ENCODE assay signal across 20 mouse cellular contexts in the genomic region with DNA sequence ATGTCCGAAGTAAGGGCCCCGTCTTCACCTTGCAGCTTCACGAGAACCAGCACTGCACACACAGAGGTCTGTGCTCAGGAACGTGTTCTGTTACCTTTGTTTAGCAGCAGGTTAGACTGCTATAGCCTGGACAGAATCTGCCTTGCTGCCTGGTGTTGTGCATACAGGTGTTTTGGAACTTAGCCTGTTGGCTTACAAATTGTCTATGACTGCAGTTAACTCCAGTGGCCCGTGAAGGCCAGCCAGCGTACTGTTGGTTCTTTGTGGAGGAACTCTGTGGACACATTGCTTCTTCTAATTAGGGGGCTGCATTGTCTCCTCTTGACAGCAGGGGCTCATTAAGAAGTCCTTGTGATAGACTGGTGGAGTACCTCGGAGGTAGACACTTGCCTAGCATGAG. TPM values are rescaled to one million over a fixed set of nuclear protein-coding genes. Genes with fewer than 3 reads are reported as not detected.
DNase-seq lines count a peak whose midpoint lies in the region; ATAC-seq lines count a peak whose summit lies in the region.
"Had no signal": no experiment of that assay in that cellular context is flagged by ENCODE, and none has a peak within 500 bp of the region (broad histone marks: within the 10 kb centered on the region; RNA-seq: fewer than 3 reads in every experiment).

No protein-coding gene starts in this region.

- H3K4me3 ChIP-seq in kidney, embryonic 14.5 days (ENCODE audit: low read length), result no peak overlapping the region
- H3K4me3 ChIP-seq in kidney, embryonic 16.5 days (ENCODE audit: low read length), result no peak overlapping the region
- H3K4me3 ChIP-seq: embryonic facial prominence, embryonic 12.5 days; forebrain, embryonic 12.5 days; hindbrain, embryonic 12.5 days had no signal

- no peak overlapping the region for H3K4me2 ChIP-seq in kidney, embryonic 14.5 days (replicated peaks; ENCODE audit: low read depth, low read length)
- no peak overlapping the region for H3K4me2 ChIP-seq in kidney, embryonic 16.5 days (replicated peaks; ENCODE audit: low read depth, low read length)
- H3K4me2 ChIP-seq: embryonic facial prominence, embryonic 12.5 days; forebrain, embryonic 12.5 days; hindbrain, embryonic 12.5 days had no signal

- H3K27ac ChIP-seq in kidney, embryonic 14.5 days (ENCODE audit: low read depth, low read length), result no peak overlapping the region
- H3K27ac ChIP-seq in kidney, embryonic 16.5 days (ENCODE audit: low read length), result 0 out of 2 replicates have a peak overlapping the region, but pooled peaks have one; percentile 20
- H3K27ac ChIP-seq: embryonic facial prominence, embryonic 12.5 days; forebrain, embryonic 12.5 days; hindbrain, embryonic 12.5 days had no signal

- DNase-seq in kidney, adult 11 months, result peak; percentile 61
- DNase-seq in kidney, postnatal 25 days, result peak; percentile 56 to 69
- peak; percentile 33 for DNase-seq in retina, postnatal 1 day
- DNase-seq in lung, adult 18-20 months, result no peak
- DNase-seq in ovary, postnatal 10 days (ENCODE audit: low spot score), result no peak
- DNase-seq in lung, postnatal 10 days, result no peak
- DNase-seq: adrenal gland, postnatal 14 days; cerebellum, adult 11-12 months; cerebellum, adult 9-10 months; cerebellum, postnatal 25 days; gastrocnemius, postnatal 10 days; heart, postnatal 10 days; heart, postnatal 4 days had no signal

- 70% methylated on average over 7 of the region's 7 CpGs for WGBS in kidney, embryonic 14.5 days
- WGBS in kidney, embryonic 16.5 days, result 63% methylated on average over 7 of the region's 7 CpGs

- H3K27me3 ChIP-seq in kidney, embryonic 14.5 days (ENCODE audit: control insufficient read depth, insufficient read depth, low read length), result peaks cover 5% of the 10 kb centered on the region; the same call in 1 of the 2 replicates
- H3K27me3 ChIP-seq in kidney, embryonic 16.5 days (ENCODE audit: insufficient read depth, low read length), result peaks cover 12% of the 10 kb centered on the region; the same call in 1 of the 2 replicates

- no peaks in the 10 kb centered on the region for H3K36me3 ChIP-seq in kidney, embryonic 14.5 days (ENCODE audit: control insufficient read depth, insufficient read depth, low read length)
- H3K36me3 ChIP-seq in kidney, embryonic 16.5 days (ENCODE audit: insufficient read depth, low read length), result no peaks in the 10 kb centered on the region
- H3K36me3 ChIP-seq: embryonic facial prominence, embryonic 12.5 days; forebrain, embryonic 12.5 days; hindbrain, embryonic 12.5 days had no signal

- no peak for ATAC-seq in kidney, embryonic 14.5 days (ENCODE audit: low FRiP score, low TSS enrichment)
- no peak for ATAC-seq in kidney, embryonic 16.5 days (ENCODE audit: low FRiP score, low TSS enrichment)
- ATAC-seq: forebrain, embryonic 16.5 days had no signal

- no peak overlapping the region for H3K9ac ChIP-seq in kidney, embryonic 14.5 days (ENCODE audit: low read depth, low read length)
- H3K9ac ChIP-seq in kidney, embryonic 16.5 days (replicated peaks; ENCODE audit: low read length), result no peak overlapping the region
- H3K9ac ChIP-seq: embryonic facial prominence, embryonic 12.5 days; forebrain, embryonic 12.5 days; hindbrain, embryonic 12.5 days had no signal

- H3K4me1 ChIP-seq in kidney, embryonic 14.5 days (ENCODE audit: control insufficient read depth, insufficient read depth, low read length), result 0 out of 2 replicates have a peak, but pooled peaks cover 3% of the 10 kb centered on the region
- H3K4me1 ChIP-seq in kidney, embryonic 16.5 days (ENCODE audit: insufficient read depth, low read length), result peaks cover 3% of the 10 kb centered on the region; the same call in 1 of the 2 replicates
- H3K4me1 ChIP-seq: embryonic facial prominence, embryonic 12.5 days had no signal

- H3K9me3 ChIP-seq in kidney, embryonic 14.5 days (ENCODE audit: control insufficient read depth, low read length), result no peaks in the 10 kb centered on the region
- no peaks in the 10 kb centered on the region for H3K9me3 ChIP-seq in kidney, embryonic 16.5 days (ENCODE audit: low read length)
- H3K9me3 ChIP-seq: embryonic facial prominence, embryonic 12.5 days; forebrain, embryonic 12.5 days; hindbrain, embryonic 12.5 days had no signal

RNA-seq across cellular contexts. Expression of gene Adamts16, which starts 3.9 kb away (rescaled TPM):
- polyA plus RNA-seq in kidney, embryonic 14.5 days (2014; fragmentation: Nextera tagmentation; extraction: Ambion mirVana), result 6.6 and 11.2 TPM in 2 replicates
- 18.9 and 19.6 TPM in 2 replicates for polyA plus RNA-seq in kidney, embryonic 16.5 days (2015; fragmentation: Nextera tagmentation; extraction: Ambion mirVana)
- polyA plus RNA-seq: C2C12 had no signal

Comparison
In these comparisons a context has a peak if more than half of its experiments do, and no peak if none do; other contexts are left out.
1. DNase-seq: peak in kidney, adult 11 months (single experiment), kidney, postnatal 25 days (2 of 2) and retina, postnatal 1 day (single experiment); none in lung, adult 18-20 months (0 of 2), ovary, postnatal 10 days (single experiment) and lung, postnatal 10 days (single experiment).